Mouse (Mus musculus): ENCODE measurements around the gene Apeh.
"Not testable (repeated sequence)": the region's sequence is repeated elsewhere in the genome, so short reads cannot be mapped to it uniquely, and the experiment has no call there.

The Apeh gene

DNA sequence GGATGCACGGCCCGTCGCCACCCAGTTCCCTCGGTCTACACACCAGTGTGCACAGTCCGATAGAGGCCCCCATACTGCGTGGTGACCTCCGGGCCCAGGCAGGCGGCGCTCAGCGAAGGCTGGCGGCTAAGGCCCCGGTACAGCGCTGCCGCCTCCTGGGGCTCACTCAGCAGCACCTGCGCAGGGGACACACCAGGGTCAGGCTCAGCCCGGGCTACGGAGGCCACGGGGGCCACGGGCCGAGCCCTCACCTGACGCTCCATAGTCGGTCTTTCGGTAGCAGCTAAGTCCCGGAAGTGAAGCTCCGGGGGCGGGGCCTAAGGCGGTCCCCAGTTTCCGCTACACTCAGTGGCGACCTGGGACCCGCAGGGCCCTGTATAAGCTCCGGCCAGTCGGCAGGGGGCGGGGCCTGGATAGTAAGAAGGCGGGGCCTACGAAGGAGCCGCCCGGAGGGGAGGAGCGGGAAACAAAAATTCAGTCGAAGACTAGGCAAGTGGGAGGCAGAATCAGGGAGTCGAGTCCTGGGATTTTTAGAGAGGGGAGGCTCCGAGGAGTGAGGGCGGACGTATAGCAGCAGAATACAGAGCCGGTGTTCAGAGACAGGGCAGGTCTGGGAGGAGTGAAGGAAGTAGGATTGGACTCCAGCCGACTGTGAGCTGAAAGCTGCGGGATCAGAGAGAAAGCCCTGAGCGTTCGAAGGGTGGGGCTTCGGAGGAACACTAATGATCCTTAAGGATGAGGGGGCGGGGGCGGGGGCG is at the start of gene Apeh:
TSS of gene Apeh (minus strand) at position 423 of the 758 bp plus-strand sequence.
- DNase-seq (ENCODE audit: low spot score in 2 of 2) = peak; percentile 95 to 96

GRCm38 (mm10) chr9:108143470-108143869 is 49.1 kb upstream of the Apeh start:
- DNase-seq (ENCODE audit: low spot score in 2 of 2) = no peak

- DNase-seq (ENCODE audit: low spot score in 2 of 2) = no peak
Measured at GRCm38 (mm10) chr9:108141387-108141786, 47.0 kb upstream of the Apeh start.

GRCm38 (mm10) chr9:108139963-108140695 is 45.7 kb upstream of the Apeh start:
- no peak for DNase-seq (ENCODE audit: low spot score in 2 of 2)

GRCm38 (mm10) chr9:108139169-108139962 is 45.0 kb upstream of the Apeh start:
- no peak for DNase-seq (ENCODE audit: low spot score in 2 of 2)

DNA sequence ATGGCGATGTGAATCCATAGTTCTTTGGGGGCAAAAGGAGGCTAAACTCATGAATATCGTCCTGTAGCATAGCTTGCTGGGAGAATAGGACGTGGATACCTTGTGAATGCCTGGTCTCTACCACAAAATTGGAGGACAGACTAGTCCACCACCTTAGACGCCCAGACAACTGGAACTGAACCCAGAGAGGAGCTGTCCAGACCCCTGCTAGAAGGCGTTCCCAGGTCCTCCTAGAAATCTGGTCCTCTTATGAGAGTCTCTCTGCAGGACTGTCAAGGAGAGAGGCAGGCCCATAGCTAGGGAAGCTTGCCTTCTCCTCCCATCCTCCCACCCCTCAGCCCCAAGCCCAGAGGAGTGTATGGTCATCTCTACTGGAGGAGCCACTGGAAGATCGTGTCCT is 43.7 kb upstream of the Apeh start:
- no peak for DNase-seq (ENCODE audit: low spot score in 2 of 2)

- no peak for DNase-seq (ENCODE audit: low spot score in 2 of 2)
Measured at GRCm38 (mm10) chr9:108137523-108137922, 43.1 kb upstream of the Apeh start.

- peak in 1 of 2 experiments; percentile 26 for DNase-seq (ENCODE audit: low spot score in 2 of 2)
Measured at GRCm38 (mm10) chr9:108136930-108137462, 42.6 kb upstream of the Apeh start.

- no peak for DNase-seq (ENCODE audit: low spot score in 2 of 2)
Measured at GRCm38 (mm10) chr9:108136225-108136624, 41.8 kb upstream of the Apeh start.

GRCm38 (mm10) chr9:108135679-108136078 is 41.3 kb upstream of the Apeh start:
- not testable (repeated sequence) for DNase-seq (ENCODE audit: low spot score in 2 of 2)

- no peak for DNase-seq (ENCODE audit: low spot score in 2 of 2)
Measured at GRCm38 (mm10) chr9:108133478-108133877, 39.1 kb upstream of the Apeh start.

DNA sequence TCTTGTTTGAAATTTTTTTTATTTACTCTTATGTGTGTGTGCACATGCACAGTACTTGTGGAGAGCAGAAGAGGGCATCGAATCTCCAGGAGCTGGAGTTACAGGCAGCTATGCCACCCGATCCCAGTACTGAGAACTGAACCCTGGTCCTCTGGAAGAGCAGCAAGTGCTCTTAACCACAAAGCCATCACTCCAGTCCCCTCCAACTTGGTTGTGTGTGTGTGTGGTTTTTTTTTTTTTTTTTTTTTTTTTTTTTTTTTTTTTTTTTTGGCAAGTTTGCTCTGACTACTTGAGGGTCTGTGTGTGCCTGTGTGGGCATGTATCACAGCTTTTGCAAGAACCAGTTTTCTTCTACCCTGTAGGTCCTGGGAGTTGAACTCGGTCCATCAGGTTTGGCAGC is 38.0 kb upstream of the Apeh start:
- DNase-seq (ENCODE audit: low spot score in 2 of 2) = no peak

DNA sequence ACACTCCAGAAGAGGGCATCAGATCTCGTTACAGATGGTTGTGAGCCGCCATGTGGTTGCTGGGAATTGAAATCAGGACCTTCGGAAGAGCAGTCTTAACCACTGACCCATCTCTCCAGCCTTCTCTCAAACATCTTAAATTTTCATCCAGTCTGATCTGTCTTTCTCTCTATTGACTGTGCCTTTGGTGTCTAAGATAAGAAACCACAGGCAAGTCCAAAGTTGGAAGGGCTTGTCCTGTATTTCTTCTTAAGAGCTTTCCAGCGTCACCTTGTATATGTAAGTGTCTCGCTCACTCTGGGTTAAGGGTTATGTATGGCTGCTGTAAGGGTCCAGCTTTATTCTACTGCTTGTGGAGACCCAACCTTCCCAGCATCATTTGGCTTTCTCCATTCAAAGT is 37.1 kb upstream of the Apeh start:
- no peak for DNase-seq (ENCODE audit: low spot score in 2 of 2)

DNA sequence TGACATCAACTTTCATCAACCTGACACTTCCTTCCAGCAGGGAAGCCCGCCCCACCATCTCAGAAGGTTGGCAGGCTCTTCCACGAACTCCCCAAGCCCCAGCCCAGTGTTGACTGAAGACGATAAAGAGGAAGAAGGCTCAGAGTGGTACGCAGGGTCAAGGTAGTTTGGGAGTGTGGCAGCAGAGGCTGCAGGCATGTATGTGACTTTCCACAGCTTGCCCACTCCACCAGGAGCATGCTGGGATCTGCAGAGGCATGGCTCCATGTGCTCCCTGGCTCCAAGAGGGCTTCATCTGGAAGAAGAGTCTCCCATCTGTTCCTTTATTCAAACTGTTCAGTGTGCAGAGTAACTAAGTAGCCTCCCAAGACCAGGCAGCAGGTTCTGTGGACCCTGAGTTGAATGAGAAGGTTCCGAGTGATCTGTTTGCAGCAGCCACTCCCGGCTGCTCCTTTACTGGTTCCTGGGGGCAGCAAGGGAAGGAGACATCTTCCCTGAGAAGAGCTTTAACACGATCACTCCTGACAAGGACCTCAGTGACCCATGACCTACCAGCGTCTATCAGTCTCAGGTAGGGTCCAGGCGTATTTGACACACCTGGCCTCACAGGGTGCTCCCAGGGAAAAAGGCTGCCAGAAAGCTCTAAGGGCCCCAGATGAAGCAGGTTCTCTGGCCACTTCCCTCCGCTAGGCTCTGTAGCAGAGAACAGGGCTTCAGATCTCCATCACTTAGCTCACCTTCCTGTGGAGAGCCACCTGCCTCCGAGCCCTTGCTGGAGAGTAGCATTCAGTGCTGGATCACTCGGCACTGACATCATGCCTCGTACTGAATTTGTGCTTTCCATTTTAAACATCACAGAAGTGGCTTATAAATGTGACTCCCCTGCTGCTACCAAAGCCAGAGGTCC is 34.9 kb upstream of the Apeh start:
- DNase-seq (ENCODE audit: low spot score in 2 of 2) = no peak

DNA sequence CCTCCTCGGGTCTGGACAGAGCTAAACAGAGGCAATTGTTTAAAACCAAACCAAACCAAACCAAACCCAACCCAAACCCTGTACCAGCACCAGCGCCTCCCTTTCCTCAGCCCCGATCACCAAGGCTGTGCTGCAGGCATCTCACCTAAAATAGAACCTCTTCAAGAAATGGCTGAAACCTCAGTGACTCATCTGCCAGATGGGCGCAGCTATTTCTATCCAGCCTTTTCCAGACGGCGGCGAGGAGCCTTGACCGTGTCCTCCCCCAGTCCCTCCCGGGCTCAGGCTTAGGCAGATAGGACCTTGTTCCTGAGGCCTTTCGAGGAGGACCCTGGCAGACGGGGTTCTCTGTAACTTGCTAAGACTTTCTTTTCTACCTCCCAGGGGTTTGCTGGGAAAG is 33.8 kb upstream of the Apeh start:
- DNase-seq (ENCODE audit: low spot score in 2 of 2) = no peak

GRCm38 (mm10) chr9:108126436-108127180 is 32.2 kb upstream of the Apeh start:
- DNase-seq (ENCODE audit: low spot score in 2 of 2) = no peak

DNA sequence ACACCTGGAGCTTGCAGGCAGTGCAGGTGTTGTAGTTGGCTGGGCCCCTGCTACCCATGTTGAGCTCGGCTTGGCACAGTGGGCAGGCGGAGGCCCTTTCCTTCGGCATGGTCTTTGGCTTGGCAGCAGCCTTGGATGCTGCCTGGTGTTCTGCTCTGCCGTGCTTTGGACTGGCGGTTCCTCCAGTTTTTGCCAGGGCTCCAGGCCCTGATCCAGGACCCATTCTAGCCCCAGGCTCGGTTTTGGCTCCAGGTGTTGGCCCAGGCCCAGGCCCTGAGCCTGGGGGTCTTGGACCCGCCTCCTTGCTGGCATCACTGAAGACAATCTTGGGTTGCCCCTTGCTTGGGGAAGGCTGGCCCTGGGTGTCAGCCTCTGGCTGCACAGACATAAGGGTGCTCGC is 31.3 kb upstream of the Apeh start:
- no peak for DNase-seq (ENCODE audit: low spot score in 2 of 2)

DNA sequence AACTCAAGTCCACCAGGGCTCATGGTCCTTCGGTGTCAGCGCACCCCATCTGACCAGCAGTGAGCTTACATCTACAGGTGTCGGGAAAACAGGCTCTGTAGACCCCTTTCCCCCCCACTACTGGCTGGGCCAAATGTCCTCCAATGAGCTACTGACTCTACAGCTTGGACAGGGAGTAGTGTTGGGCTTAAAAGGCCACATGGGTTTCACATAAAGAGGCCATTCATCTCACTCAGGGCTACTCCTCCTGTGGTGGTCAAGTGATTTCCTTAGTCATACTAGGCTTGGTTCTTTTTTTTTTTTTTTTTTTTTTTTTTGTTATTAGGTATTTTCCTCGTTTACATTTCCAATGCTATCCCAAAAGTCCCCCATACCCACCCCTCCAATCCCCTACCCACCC is 29.5 kb upstream of the Apeh start:
- DNase-seq (ENCODE audit: low spot score in 2 of 2) = no peak

GRCm38 (mm10) chr9:108121170-108121969 is 27.0 kb upstream of the Apeh start:
- no peak for DNase-seq (ENCODE audit: low spot score in 2 of 2)

DNA sequence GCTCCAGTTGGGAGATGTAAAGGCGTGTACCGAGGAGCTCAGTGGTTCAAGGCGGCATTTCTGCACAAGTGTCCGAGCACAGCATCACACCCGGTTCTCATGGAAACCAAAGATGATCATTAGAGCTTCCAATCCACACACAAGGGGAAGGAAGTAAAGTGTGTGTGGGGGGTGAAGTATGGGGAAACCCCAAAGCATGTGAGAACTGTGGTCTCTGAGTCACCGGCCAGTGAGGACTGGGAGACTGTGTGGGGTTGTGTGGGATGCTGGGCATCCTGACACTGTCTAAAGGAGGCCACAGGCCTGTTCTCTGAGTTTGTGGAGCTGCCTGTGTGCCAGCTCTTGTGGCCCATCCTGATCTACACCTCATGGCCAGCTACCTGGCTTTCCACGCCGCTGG is 26.3 kb upstream of the Apeh start:
- no peak for DNase-seq (ENCODE audit: low spot score in 2 of 2)
